Mouse (Mus musculus): ENCODE results near the gene Gm45062. TPM values are rescaled to one million over a fixed set of nuclear protein-coding genes. Genes with fewer than 3 reads are reported as not detected.

Gm45062 gene
- polyA plus RNA-seq, 1 experiment from 2014 or later: 9.7 TPM

GRCm38 (mm10) chr6:8469918-8470317 is 210.7 kb downstream of the Gm45062 start:
- Histone ChIP-seq H3K36me3 (no peaks in the 10 kb centered on the region), H3K9me3 (no peaks in the 10 kb centered on the region), H3K4me1 (0 out of 2 replicates have a peak, but pooled peaks cover 2% of the 10 kb centered on the region), H3K4me2 (no peak overlapping the region), H3K27ac (no peak overlapping the region), H3K9ac (no peak overlapping the region), H3K4me3 (no peak overlapping the region), H3K27me3 (no peaks in the 10 kb centered on the region)
- WGBS: 80% methylated on average over 3 of the region's 3 CpGs
- no peak for ATAC-seq (ENCODE audit: insufficient number of reproducible peaks, low FRiP score, low TSS enrichment, low read depth)

DNA sequence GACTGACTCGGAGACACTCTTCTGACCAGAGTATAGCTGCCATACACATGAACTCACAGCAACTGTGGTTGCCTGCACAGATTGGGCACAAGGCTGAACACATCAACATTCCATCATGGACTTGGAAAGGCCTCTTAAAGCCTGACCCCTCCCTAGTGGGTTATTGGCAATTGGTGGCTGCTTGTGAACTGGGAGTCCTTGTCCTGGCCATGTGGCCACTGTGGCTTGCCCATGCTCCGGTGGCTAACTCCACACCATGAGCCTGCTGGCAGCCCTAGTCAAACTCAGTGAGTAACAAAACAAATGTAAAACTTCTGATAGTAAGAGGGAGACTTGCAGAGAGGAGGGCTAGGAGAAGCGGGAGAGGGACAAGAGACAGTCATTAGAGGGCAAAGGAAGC is 212.9 kb downstream of the Gm45062 start:
- Histone ChIP-seq H3K27ac (no peak overlapping the region), H3K9me3 (no peaks in the 10 kb centered on the region), H3K27me3 (no peaks in the 10 kb centered on the region), H3K4me1 (no peaks in the 10 kb centered on the region), H3K9ac (no peak overlapping the region), H3K4me2 (no peak overlapping the region), H3K4me3 (no peak overlapping the region), H3K36me3 (no peaks in the 10 kb centered on the region)
- WGBS: 90% methylated on average over 3 of the region's 3 CpGs
- no peak for ATAC-seq (ENCODE audit: insufficient number of reproducible peaks, low FRiP score, low TSS enrichment, low read depth)

GRCm38 (mm10) chr6:8472915-8473314 is 213.7 kb downstream of the Gm45062 start:
- Histone ChIP-seq H3K27ac (no peak overlapping the region), H3K27me3 (no peaks in the 10 kb centered on the region), H3K4me2 (no peak overlapping the region), H3K9me3 (no peaks in the 10 kb centered on the region), H3K36me3 (no peaks in the 10 kb centered on the region), H3K9ac (no peak overlapping the region), H3K4me3 (no peak overlapping the region), H3K4me1 (no peaks in the 10 kb centered on the region)
- WGBS: 54% methylated on average over 5 of the region's 5 CpGs
- no peak for ATAC-seq (ENCODE audit: insufficient number of reproducible peaks, low FRiP score, low TSS enrichment, low read depth)

DNA sequence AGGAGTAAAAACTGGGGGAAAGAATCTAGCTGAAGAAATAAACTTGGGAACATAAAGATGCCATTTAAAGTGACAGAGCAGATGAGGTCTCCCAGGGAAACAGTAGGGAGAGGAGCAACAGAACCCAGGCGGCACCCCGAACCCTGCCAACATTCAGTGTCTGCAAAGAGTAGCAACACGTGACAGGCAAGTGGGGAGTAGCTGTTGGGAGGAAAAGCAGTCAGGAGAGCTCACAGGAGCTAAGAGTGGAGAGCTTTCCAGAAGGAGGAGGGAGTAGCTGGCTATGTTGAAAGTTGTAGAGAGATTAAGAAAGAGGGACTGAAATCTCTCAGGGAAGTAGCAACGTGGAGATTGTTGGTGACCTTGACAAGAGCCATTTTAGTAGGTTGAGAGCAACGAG is 214.2 kb downstream of the Gm45062 start:
- H3K9me3 ChIP-seq: no peaks in the 10 kb centered on the region
- no peak overlapping the region for H3K4me3 ChIP-seq
- no peak overlapping the region for H3K27ac ChIP-seq
- H3K4me1 ChIP-seq: no peaks in the 10 kb centered on the region
- WGBS: 59% methylated on average over 5 of the region's 5 CpGs
- no peaks in the 10 kb centered on the region for H3K27me3 ChIP-seq
- no peaks in the 10 kb centered on the region for H3K36me3 ChIP-seq
- no peak overlapping the region for H3K9ac ChIP-seq
- no peak overlapping the region for H3K4me2 ChIP-seq
- ATAC-seq (ENCODE audit: insufficient number of reproducible peaks, low FRiP score, low TSS enrichment, low read depth): no peak

DNA sequence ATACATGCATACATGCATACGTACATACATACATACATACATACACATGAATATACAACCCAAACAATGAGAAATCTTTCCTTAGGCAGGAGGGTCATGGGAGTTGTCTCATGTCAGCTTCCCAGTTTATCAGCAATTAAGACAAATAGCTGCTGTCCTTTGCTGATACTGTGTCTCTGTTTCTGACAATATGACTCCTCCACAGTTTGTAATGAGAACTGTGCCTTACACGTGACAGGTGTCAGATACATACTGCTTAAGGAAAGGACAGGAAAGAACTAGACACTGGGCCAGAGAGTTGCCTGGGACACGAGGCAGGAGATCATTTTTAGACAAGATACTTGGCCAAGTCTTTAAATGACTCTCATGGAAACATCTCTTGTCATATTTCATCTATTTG is 215.1 kb downstream of the Gm45062 start:
- H3K4me2 ChIP-seq: no peak overlapping the region
- no peak for ATAC-seq (ENCODE audit: insufficient number of reproducible peaks, low FRiP score, low TSS enrichment, low read depth)
- H3K27ac ChIP-seq: no peak overlapping the region
- no peaks in the 10 kb centered on the region for H3K9me3 ChIP-seq
- no peaks in the 10 kb centered on the region for H3K4me1 ChIP-seq
- WGBS: 71% methylated on average over 3 of the region's 3 CpGs
- H3K4me3 ChIP-seq: no peak overlapping the region
- H3K9ac ChIP-seq: no peak overlapping the region
- H3K27me3 ChIP-seq: no peaks in the 10 kb centered on the region
- H3K36me3 ChIP-seq: no peaks in the 10 kb centered on the region

GRCm38 (mm10) chr6:8474820-8475219 is 215.6 kb downstream of the Gm45062 start:
- H3K4me3 ChIP-seq: no peak overlapping the region
- no peaks in the 10 kb centered on the region for H3K27me3 ChIP-seq
- H3K4me1 ChIP-seq: no peaks in the 10 kb centered on the region
- H3K4me2 ChIP-seq: no peak overlapping the region
- 78% methylated on average over 4 of the region's 4 CpGs for WGBS
- no peak overlapping the region for H3K27ac ChIP-seq
- no peaks in the 10 kb centered on the region for H3K36me3 ChIP-seq
- no peaks in the 10 kb centered on the region for H3K9me3 ChIP-seq
- ATAC-seq (ENCODE audit: insufficient number of reproducible peaks, low FRiP score, low TSS enrichment, low read depth): no peak
- no peak overlapping the region for H3K9ac ChIP-seq

GRCm38 (mm10) chr6:8479176-8479575 is 219.9 kb downstream of the Gm45062 start:
- no peaks in the 10 kb centered on the region for H3K9me3 ChIP-seq
- no peak for ATAC-seq (ENCODE audit: insufficient number of reproducible peaks, low FRiP score, low TSS enrichment, low read depth)

GRCm38 (mm10) chr6:8484437-8485275 is 225.4 kb downstream of the Gm45062 start:
- H3K36me3 ChIP-seq: no peaks in the 10 kb centered on the region
- H3K9ac ChIP-seq: no peak overlapping the region
- no peak overlapping the region for H3K27ac ChIP-seq
- no peak for ATAC-seq (ENCODE audit: insufficient number of reproducible peaks, low FRiP score, low TSS enrichment, low read depth)
- no peaks in the 10 kb centered on the region for H3K9me3 ChIP-seq
- H3K4me1 ChIP-seq: no peaks in the 10 kb centered on the region
- WGBS: 87% methylated on average over 17 of the region's 17 CpGs
- H3K27me3 ChIP-seq: no peaks in the 10 kb centered on the region
- H3K4me2 ChIP-seq: no peak overlapping the region
- H3K4me3 ChIP-seq: no peak overlapping the region

More at GRCm38 (mm10) chr6:8479176-8479575, 219.9 kb downstream of the Gm45062 start:
- no peaks in the 10 kb centered on the region for H3K27me3 ChIP-seq
- 28% methylated on average over 1 of the region's 1 CpGs for WGBS
- H3K4me2 ChIP-seq: no peak overlapping the region
- no peaks in the 10 kb centered on the region for H3K4me1 ChIP-seq
- H3K27ac ChIP-seq: no peak overlapping the region
- no peaks in the 10 kb centered on the region for H3K36me3 ChIP-seq
- H3K9ac ChIP-seq: no peak overlapping the region
- no peak overlapping the region for H3K4me3 ChIP-seq

GRCm38 (mm10) chr6:8485414-8486175 is 226.3 kb downstream of the Gm45062 start:
- H3K36me3 ChIP-seq: no peaks in the 10 kb centered on the region
- H3K4me1 ChIP-seq: no peaks in the 10 kb centered on the region
- ATAC-seq (ENCODE audit: insufficient number of reproducible peaks, low FRiP score, low TSS enrichment, low read depth): no peak
- no peak overlapping the region for H3K4me2 ChIP-seq
- no peaks in the 10 kb centered on the region for H3K9me3 ChIP-seq
- H3K4me3 ChIP-seq: no peak overlapping the region
- H3K9ac ChIP-seq: no peak overlapping the region
- H3K27ac ChIP-seq: no peak overlapping the region
- no peaks in the 10 kb centered on the region for H3K27me3 ChIP-seq
- WGBS: 83% methylated on average over 16 of the region's 16 CpGs

DNA sequence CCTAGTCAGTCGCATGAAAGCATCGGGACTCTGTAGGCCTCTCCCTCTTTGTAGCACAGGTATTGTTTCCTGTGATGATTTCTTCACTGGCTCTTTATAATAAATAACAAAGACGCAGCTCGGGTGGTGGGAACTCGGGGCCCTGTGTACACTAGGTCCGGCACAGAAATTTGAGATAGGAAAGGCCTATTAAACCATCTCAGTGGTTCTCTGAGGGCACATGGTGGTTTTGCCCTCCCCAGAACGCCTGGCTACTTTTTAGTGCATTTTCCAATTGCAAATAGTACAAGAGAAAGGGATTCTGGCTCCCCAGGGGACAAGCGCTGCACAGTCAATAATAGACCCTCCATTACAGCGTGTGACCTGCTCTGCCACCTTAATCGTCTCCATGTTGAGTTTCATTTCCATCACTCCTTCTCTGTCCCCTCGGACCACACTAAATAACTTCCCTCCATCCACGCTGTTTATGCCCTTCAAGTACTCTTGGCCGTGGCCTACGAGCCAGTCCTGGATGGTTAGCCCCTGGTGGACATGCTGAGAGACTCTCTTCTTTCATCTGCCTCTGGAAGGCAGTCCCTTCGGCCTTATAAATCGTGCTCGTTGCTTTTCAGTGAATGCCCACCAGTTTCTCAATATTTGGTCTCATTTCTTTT is 227.3 kb downstream of the Gm45062 start:
- H3K4me1 ChIP-seq: no peaks in the 10 kb centered on the region
- no peak overlapping the region for H3K27ac ChIP-seq
- H3K4me2 ChIP-seq: no peak overlapping the region
- H3K27me3 ChIP-seq: no peaks in the 10 kb centered on the region
- no peak overlapping the region for H3K4me3 ChIP-seq
- no peaks in the 10 kb centered on the region for H3K9me3 ChIP-seq
- H3K9ac ChIP-seq: no peak overlapping the region
- WGBS: 72% methylated on average over 17 of the region's 17 CpGs
- no peaks in the 10 kb centered on the region for H3K36me3 ChIP-seq
- ATAC-seq (ENCODE audit: insufficient number of reproducible peaks, low FRiP score, low TSS enrichment, low read depth): no peak

- no peak overlapping the region for H3K4me2 ChIP-seq
- 59% methylated on average over 20 of the region's 20 CpGs for WGBS
- no peak for ATAC-seq (ENCODE audit: insufficient number of reproducible peaks, low FRiP score, low TSS enrichment, low read depth)
- no peaks in the 10 kb centered on the region for H3K36me3 ChIP-seq
- H3K27me3 ChIP-seq: no peaks in the 10 kb centered on the region
- H3K27ac ChIP-seq: no peak overlapping the region
- H3K9me3 ChIP-seq: no peaks in the 10 kb centered on the region
- no peak overlapping the region for H3K9ac ChIP-seq
- H3K4me1 ChIP-seq: no peaks in the 10 kb centered on the region
- H3K4me3 ChIP-seq: no peak overlapping the region
Measured at GRCm38 (mm10) chr6:8487044-8487853, 228.0 kb downstream of the Gm45062 start.
